Mouse (Mus musculus) myocyte (in vitro differentiated cells): ENCODE data around the gene Tm9sf4. TPM values are rescaled to one million over a fixed set of nuclear protein-coding genes. Genes with fewer than 3 reads are reported as not detected.
A peak's percentile ranks its signal among the peaks of the same experiment; 100 is the strongest.

Experiments
- H3K27me3 ChIP-seq: one replicate; pipeline ENCODE4 v1.6.1; 2011; ENCODE audit not compliant: control insufficient read depth, insufficient read depth, insufficient read length
- H3K36me3 ChIP-seq: one replicate; pipeline ENCODE4 v1.6.1; 2011; ENCODE audit not compliant: control insufficient read depth, insufficient read depth
- H3K4me2 ChIP-seq: one replicate; pipeline ENCODE4 v1.6.1; 2011; ENCODE audit warnings: low read depth, control low read depth
- H3K4me3 ChIP-seq: one replicate; pipeline ENCODE4 v1.5.1; 2011; ENCODE audit warnings: mild to moderate bottlenecking, control low read depth, moderate library complexity
- H3K79me2 ChIP-seq: one replicate; pipeline ENCODE4 v1.6.1; 2011; ENCODE audit not compliant: control insufficient read depth, insufficient read depth
- H3ac ChIP-seq: one replicate; pipeline ENCODE4 v1.6.1; 2011; ENCODE audit not compliant: control insufficient read depth, insufficient read length
- CEBPB ChIP-seq: IDR thresholded peaks from 2 replicates; pipeline ENCODE4 v1.6.1; 2011; ENCODE audit warnings: mild to moderate bottlenecking, moderate library complexity; ENCODE audit not compliant: poor library complexity, insufficient read depth, severe bottlenecking
- E2F4 ChIP-seq: IDR thresholded peaks from one replicate; pipeline ENCODE4 v1.6.1; 2011; ENCODE audit warnings: mild to moderate bottlenecking, control low read depth, moderate library complexity; ENCODE audit not compliant: insufficient read depth
- MAX ChIP-seq: IDR thresholded peaks from one replicate; pipeline ENCODE4 v1.6.1; 2011; ENCODE audit warnings: low read depth, mild to moderate bottlenecking, control low read depth
- MYOD1 ChIP-seq, 3 experiments: IDR thresholded peaks; one replicate each; pipeline ENCODE4 v1.6.1; 2011; ENCODE audit warnings: control low read depth in 2 of 3, low read depth in 2 of 3, mild to moderate bottlenecking in 2 of 3, moderate library complexity in 1 of 3; ENCODE audit not compliant: insufficient read length in 2 of 3, control insufficient read depth in 1 of 3
- MYOG ChIP-seq, 3 experiments: IDR thresholded peaks; one replicate each; pipeline ENCODE4 v1.6.1; 2011; ENCODE audit warnings: control low read depth in 2 of 3, low read depth in 2 of 3, mild to moderate bottlenecking in 2 of 3; ENCODE audit not compliant: insufficient read length in 2 of 3, control insufficient read depth in 1 of 3, insufficient read depth in 1 of 3
- POLR2A ChIP-seq: IDR thresholded peaks from one replicate; pipeline ENCODE4 v1.6.1; 2011; ENCODE audit warnings: low read depth, mild to moderate bottlenecking, control low read depth, moderate library complexity; ENCODE audit not compliant: insufficient read length
- POLR2AphosphoS2 ChIP-seq: IDR thresholded peaks from one replicate; pipeline ENCODE4 v1.6.1; 2011; ENCODE audit warnings: low read depth, control low read depth; ENCODE audit not compliant: insufficient read length
- REST ChIP-seq: IDR thresholded peaks from one replicate; pipeline ENCODE4 v1.6.1; 2011; ENCODE audit warnings: mild to moderate bottlenecking, control low read depth, moderate library complexity; ENCODE audit not compliant: insufficient read depth, insufficient read length
- SRF ChIP-seq: IDR thresholded peaks from one replicate; pipeline ENCODE4 v1.6.1; 2011; ENCODE audit warnings: low read depth; ENCODE audit not compliant: control insufficient read depth, insufficient read length
- TCF12 ChIP-seq: IDR thresholded peaks from one replicate; pipeline ENCODE4 v1.6.1; 2011; ENCODE audit warnings: mild to moderate bottlenecking, control low read depth; ENCODE audit not compliant: poor library complexity, insufficient read depth, severe bottlenecking
- TCF3 ChIP-seq: IDR thresholded peaks from one replicate; pipeline ENCODE4 v1.6.1; 2011; ENCODE audit warnings: low read depth, control low read depth; ENCODE audit not compliant: insufficient read length
- USF1 ChIP-seq: IDR thresholded peaks from one replicate; pipeline ENCODE4 v1.6.1; 2011; ENCODE audit warnings: low read depth, mild to moderate bottlenecking, control low read depth, moderate library complexity
- polyA plus RNA-seq: library from polyadenylated mRNA; unstranded; fragments of >200 nt; fragmentation: generic; extraction: Trizol; gene quantifications from one replicate; pipeline ENCODE4 v1.2.1, GENCODE M21; 2012; ENCODE audit warnings: missing spikeins

Gene Tm9sf4
- polyA plus RNA-seq, 1 experiment: 55.4 TPM

- Histone ChIP-seq H3K4me2 (no peak overlapping the region), H3K4me3 (no peak overlapping the region), H3K79me2 (no peaks in the 10 kb centered on the region), H3K36me3 (no peaks in the 10 kb centered on the region), H3ac (no peak overlapping the region), H3K27me3 (peaks cover 11% of the 10 kb centered on the region)
- TF ChIP-seq MYOG (IDR thresholded peaks at IDR 0.05; ENCODE audit: control insufficient read depth in 1 of 3, insufficient read depth in 1 of 3, insufficient read length in 2 of 3, low read depth in 2 of 3) (no peak), USF1 (no peak), CEBPB (no peak), MYOD1 (IDR thresholded peaks at IDR 0.05; ENCODE audit: control insufficient read depth in 1 of 3, insufficient read length in 2 of 3, low read depth in 2 of 3) (no peak), POLR2A (no peak), E2F4 (no peak), REST (no peak), TCF3 (no peak), TCF12 (no peak), MAX (no peak), POLR2AphosphoS2 (no peak)
Measured at GRCm38 (mm10) chr2:153136211-153136610, 24.9 kb upstream of the Tm9sf4 start.

- H3K36me3 ChIP-seq: no peaks in the 10 kb centered on the region
- H3K4me2 ChIP-seq: no peak overlapping the region
- TF ChIP-seq POLR2A (no peak), POLR2AphosphoS2 (no peak), TCF12 (no peak), USF1 (no peak), REST (no peak), CEBPB (no peak), TCF3 (no peak), E2F4 (no peak)
- no peak overlapping the region for H3ac ChIP-seq
- no peaks in the 10 kb centered on the region for H3K79me2 ChIP-seq
- H3K4me3 ChIP-seq: no peak overlapping the region
- peaks cover 6% of the 10 kb centered on the region for H3K27me3 ChIP-seq
Measured at GRCm38 (mm10) chr2:153139158-153139557, 21.9 kb upstream of the Tm9sf4 start.

DNA sequence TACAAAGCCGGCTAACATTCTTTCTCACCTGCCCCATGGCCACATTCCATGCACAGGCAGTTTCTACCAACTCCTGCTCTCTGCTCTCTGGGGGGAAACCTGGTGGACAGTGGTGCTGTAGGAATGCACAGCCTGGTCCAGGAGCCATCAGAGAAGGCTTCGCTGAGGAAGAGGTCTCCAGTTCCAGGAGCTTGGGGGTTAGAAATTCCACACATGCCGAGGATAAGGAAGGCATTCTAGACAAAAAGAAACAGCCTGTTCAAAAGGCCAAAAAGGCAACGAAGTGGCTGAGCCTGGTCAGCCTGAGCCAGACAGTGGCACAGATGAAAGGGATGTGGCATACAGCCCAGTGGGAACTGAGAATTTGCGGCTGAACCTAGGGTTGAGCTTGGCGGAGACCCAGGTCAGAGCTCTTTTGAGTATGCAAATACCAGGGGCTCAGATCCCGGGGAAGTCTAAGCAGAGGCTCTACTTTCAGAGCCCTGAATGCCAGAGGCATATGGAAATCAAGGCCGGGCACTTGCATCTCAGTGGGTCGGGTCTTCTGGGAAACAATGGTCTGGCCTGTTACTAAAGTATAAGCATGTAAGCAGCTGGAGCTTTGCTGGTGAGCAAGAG lies 21.0 kb upstream of the Tm9sf4 start:
- Histone ChIP-seq H3K4me2 (peak overlapping the region; percentile 21), H3K27me3 (peaks cover 6% of the 10 kb centered on the region), H3K79me2 (no peaks in the 10 kb centered on the region), H3K4me3 (no peak overlapping the region), H3ac (no peak overlapping the region), H3K36me3 (no peaks in the 10 kb centered on the region)
- TF ChIP-seq MAX (no peak), MYOD1 (IDR thresholded peaks at IDR 0.05; ENCODE audit: control insufficient read depth in 1 of 3, insufficient read length in 2 of 3, low read depth in 2 of 3) (no peak), MYOG (IDR thresholded peaks at IDR 0.05; ENCODE audit: control insufficient read depth in 1 of 3, insufficient read depth in 1 of 3, insufficient read length in 2 of 3, low read depth in 2 of 3) (no peak), SRF (no peak), REST (no peak), CEBPB (no peak), E2F4 (no peak), TCF3 (no peak), USF1 (no peak), TCF12 (no peak), POLR2A (no peak), POLR2AphosphoS2 (no peak)

- Histone ChIP-seq H3K4me2 (no peak overlapping the region), H3K27me3 (no peaks in the 10 kb centered on the region)
Measured at GRCm38 (mm10) chr2:153142620-153143199, 18.4 kb upstream of the Tm9sf4 start.

DNA sequence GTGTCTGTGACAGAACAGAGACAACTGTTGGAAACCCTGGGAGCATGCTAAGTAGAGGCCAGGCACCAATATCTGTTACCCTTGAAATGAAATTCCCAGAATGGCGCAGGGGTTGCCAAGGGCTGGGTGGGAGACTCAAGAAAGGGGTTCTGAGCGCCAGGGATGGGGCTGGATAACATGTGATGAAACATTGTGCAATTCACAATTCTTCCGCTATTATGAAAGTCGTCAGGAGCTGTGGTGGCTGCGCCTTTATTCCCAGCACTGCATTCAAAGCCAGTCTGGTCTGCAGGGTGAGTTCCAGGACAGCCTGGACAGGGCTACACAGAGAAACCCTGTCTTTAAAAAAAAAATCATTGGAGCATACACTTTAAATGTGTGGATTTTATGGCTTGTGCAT lies 15.8 kb upstream of the Tm9sf4 start:
- Histone ChIP-seq H3K27me3 (no peaks in the 10 kb centered on the region), H3K79me2 (no peaks in the 10 kb centered on the region), H3ac (no peak overlapping the region), H3K4me3 (no peak overlapping the region), H3K36me3 (no peaks in the 10 kb centered on the region), H3K4me2 (no peak overlapping the region)
- peak; percentile 90 for TF ChIP-seq CEBPB
- TF ChIP-seq USF1: no peak

More at GRCm38 (mm10) chr2:153142620-153143199, 18.4 kb upstream of the Tm9sf4 start:
- H3K4me3 ChIP-seq: no peak overlapping the region
- H3K36me3 ChIP-seq: no peaks in the 10 kb centered on the region
- no peak for TF ChIP-seq E2F4
- TF ChIP-seq USF1: no peak
- TF ChIP-seq TCF3: no peak
- TF ChIP-seq REST: no peak
- TF ChIP-seq MYOD1 (IDR thresholded peaks at IDR 0.05; ENCODE audit: control insufficient read depth in 1 of 3, insufficient read length in 2 of 3, low read depth in 2 of 3): no peak
- no peaks in the 10 kb centered on the region for H3K79me2 ChIP-seq
- H3ac ChIP-seq: no peak overlapping the region
